Mouse (Mus musculus): ENCODE measurements around the gene Zfp958. TPM values are rescaled to one million over a fixed set of nuclear protein-coding genes. Genes with fewer than 3 reads are reported as not detected.
"Not testable (repeated sequence)": the region's sequence is repeated elsewhere in the genome, so short reads cannot be mapped to it uniquely, and the experiment has no call there.

Gene Zfp958
- 7.2 and 7.5 TPM in 2 replicates for polyA plus RNA-seq (2012; rRNA removed)

DNA sequence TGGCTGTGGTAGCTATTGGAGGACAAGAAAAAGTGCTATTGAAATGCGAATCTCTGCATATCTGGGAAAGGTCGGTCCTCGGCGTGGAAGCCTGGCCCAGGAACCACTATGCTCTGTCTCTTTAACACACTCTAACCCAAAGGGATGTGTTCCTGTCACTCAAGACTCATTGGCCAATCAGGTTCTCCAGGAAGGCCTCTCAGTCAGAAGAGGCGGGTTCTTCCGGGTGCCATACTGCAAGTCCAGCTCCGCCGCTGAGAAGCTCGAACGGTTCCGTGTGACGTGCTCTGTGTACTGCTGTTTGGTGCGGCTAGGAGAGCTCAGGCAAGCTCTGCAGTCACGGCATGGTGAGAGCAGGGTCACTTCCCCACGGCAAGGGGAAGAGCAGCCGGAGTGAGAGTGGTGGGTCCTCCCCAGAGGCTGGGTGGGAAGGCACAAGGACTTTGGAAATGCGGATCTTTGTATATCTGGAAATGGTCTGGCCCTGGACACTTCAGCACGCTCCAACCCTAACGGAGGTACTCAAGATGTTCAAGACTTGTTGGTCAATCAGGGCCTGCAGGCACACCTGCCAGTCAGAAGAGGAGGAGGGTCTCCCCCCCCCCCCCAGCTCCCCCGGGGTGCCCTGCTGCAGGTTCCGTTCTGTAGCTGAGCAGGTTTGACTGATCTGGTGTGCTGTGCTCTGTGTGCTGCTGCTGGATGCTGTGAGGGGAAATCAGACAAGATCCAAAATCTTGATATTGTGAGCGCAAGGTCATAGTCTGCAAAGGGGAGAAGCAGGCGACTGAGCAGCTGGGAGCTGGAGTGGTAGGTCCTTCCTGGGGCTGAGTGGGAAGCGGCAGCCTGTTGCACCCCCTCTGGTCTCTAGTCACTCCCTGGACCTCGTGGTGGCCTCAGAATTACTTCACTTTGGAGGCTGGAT is at the start of gene Zfp958:
Gene Zfp958, plus strand, starts transcription at position 236 of the 922 bp plus-strand sequence.
- WGBS = under 1% methylated on average over 25 of the region's 25 CpGs
- Histone ChIP-seq H3K27me3 (ENCODE audit: control insufficient read depth, insufficient read depth, low read length) (no peaks in the 10 kb centered on the region), H3K4me3 (replicated peaks; ENCODE audit: insufficient read depth, low read depth, low read length) (peak within 1 kb of the TSS; percentile 97), H3K4me1 (ENCODE audit: control insufficient read depth, insufficient read depth, low read length) (peaks cover 5% of the 10 kb centered on the region; the same call in 1 of the 2 replicates), H3K27ac (ENCODE audit: insufficient read depth, low read length) (peak within 1 kb of the TSS; percentile 45)
- DNase-seq = peak; percentile 93 to 97
- peak; percentile 88 for TF ChIP-seq POLR2A (IDR thresholded peaks at IDR 0.05; ENCODE audit: borderline replicate concordance, insufficient read depth, low read length)
- TF ChIP-seq CTCF (IDR thresholded peaks at IDR 0.05; ENCODE audit: borderline replicate concordance, insufficient read depth, low read depth, low read length) = no peak

DNA sequence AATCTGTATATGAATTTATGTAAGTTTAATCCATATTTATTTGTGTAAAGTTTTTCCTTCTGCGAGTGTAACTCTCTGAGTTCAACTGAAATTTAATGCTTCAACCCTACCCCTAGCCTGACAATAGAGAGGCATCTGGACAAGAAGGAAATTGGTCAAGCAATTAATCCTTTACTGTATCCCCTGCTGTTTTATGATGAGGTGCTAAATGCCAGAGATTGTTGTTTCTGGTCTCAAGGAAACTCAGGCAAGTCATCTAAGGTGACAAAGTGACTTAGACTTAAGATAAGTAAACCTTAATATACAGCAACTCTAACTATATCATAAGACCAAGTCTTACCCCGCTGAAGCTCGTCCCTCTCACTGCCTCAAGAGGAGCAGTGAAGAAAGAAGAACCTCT is 31.0 kb upstream of the Zfp958 start:
- TF ChIP-seq CTCF (IDR thresholded peaks at IDR 0.05; ENCODE audit: borderline replicate concordance, insufficient read depth, low read depth, low read length) (no peak), POLR2A (IDR thresholded peaks at IDR 0.05; ENCODE audit: borderline replicate concordance, insufficient read depth, low read length) (no peak)
- Histone ChIP-seq H3K4me3 (replicated peaks; ENCODE audit: insufficient read depth, low read depth, low read length) (no peak overlapping the region), H3K27ac (ENCODE audit: insufficient read depth, low read length) (no peak overlapping the region), H3K4me1 (ENCODE audit: control insufficient read depth, insufficient read depth, low read length) (no peaks in the 10 kb centered on the region), H3K27me3 (ENCODE audit: control insufficient read depth, insufficient read depth, low read length) (no peaks in the 10 kb centered on the region)
- 73% methylated on average over 3 of the region's 3 CpGs for WGBS
- no peak for DNase-seq

DNA sequence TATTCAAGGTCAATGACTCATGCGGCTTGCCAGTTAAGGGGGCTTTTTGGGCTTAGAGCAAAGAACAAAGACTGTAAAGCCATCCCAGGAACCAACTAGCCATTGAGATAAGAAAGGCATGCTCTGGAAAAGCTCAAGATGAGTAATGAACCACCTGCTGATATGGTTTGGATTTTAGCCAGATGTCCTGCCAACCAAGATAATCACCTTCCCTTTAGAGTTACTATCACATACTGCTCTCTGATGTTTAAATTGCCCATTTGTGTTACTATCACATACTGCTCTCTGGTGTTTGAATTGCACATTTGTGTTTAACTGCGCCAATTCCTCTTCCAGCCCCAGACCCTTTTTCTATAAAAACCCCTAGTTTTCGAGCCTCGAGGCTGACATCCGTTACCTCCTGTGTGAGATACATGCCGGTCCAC is 30.2 kb upstream of the Zfp958 start:
- WGBS = 77% methylated on average over 6 of the region's 6 CpGs
- Histone ChIP-seq H3K4me1 (ENCODE audit: control insufficient read depth, insufficient read depth, low read length) (no peaks in the 10 kb centered on the region), H3K27me3 (ENCODE audit: control insufficient read depth, insufficient read depth, low read length) (no peaks in the 10 kb centered on the region), H3K4me3 (replicated peaks; ENCODE audit: insufficient read depth, low read depth, low read length) (no peak overlapping the region), H3K27ac (ENCODE audit: insufficient read depth, low read length) (no peak overlapping the region)
- DNase-seq = no peak
- TF ChIP-seq POLR2A (IDR thresholded peaks at IDR 0.05; ENCODE audit: borderline replicate concordance, insufficient read depth, low read length) (no peak), CTCF (IDR thresholded peaks at IDR 0.05; ENCODE audit: borderline replicate concordance, insufficient read depth, low read depth, low read length) (no peak)

DNA sequence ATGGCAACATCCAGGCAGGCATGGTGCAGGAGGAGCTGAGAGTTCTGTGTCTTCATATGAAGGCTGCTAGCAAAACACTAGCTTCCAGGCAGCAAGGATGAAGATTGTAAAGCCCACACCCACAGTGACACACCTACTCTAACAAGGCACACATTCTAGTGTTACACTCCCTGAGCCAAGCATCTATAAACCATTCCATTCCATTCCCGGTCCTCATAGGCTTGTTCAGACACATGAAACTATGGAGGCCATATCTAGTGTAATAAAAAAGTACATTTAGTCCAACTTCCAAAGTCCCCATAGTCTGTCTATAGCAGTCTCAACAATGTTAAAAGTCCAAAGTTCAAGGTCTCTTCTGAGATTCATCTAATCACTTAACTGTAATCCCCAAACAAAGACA is 28.3 kb upstream of the Zfp958 start:
- Histone ChIP-seq H3K4me1 (ENCODE audit: control insufficient read depth, insufficient read depth, low read length) (no peaks in the 10 kb centered on the region), H3K27ac (ENCODE audit: insufficient read depth, low read length) (no peak overlapping the region), H3K4me3 (replicated peaks; ENCODE audit: insufficient read depth, low read depth, low read length) (no peak overlapping the region), H3K27me3 (ENCODE audit: control insufficient read depth, insufficient read depth, low read length) (no peaks in the 10 kb centered on the region)
- 81% methylated on average over 1 of the region's 1 CpGs for WGBS
- TF ChIP-seq POLR2A (IDR thresholded peaks at IDR 0.05; ENCODE audit: borderline replicate concordance, insufficient read depth, low read length) (no peak), CTCF (IDR thresholded peaks at IDR 0.05; ENCODE audit: borderline replicate concordance, insufficient read depth, low read depth, low read length) (no peak)
- DNase-seq = no peak

DNA sequence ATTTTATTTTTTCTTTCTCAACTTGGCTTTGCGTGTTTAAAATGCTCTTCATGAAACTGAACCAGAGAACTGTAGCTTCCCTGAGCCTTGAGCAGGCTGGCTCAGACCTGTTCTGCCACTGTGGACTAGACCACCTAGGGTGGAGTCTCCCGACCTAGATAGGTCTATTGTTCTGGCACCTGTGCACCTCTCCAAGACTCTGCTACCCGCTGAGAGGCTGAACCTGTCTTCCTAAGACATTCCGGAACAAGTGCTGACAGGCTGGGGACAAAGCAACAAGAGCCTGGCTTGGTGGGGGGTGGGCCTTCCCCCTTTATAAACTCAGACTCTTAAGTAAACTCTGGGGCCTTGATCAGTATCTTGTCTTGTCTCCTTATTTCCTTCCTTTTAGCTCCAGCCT is 26.6 kb upstream of the Zfp958 start:
- 22% methylated on average over 4 of the region's 4 CpGs for WGBS
- no peaks in the 10 kb centered on the region for H3K4me1 ChIP-seq (ENCODE audit: control insufficient read depth, insufficient read depth, low read length)
- no peak for DNase-seq
- no peaks in the 10 kb centered on the region for H3K27me3 ChIP-seq (ENCODE audit: control insufficient read depth, insufficient read depth, low read length)
- H3K4me3 ChIP-seq (replicated peaks; ENCODE audit: insufficient read depth, low read depth, low read length) = no peak overlapping the region
- no peak for TF ChIP-seq POLR2A (IDR thresholded peaks at IDR 0.05; ENCODE audit: borderline replicate concordance, insufficient read depth, low read length)
- no peak overlapping the region for H3K27ac ChIP-seq (ENCODE audit: insufficient read depth, low read length)

DNA sequence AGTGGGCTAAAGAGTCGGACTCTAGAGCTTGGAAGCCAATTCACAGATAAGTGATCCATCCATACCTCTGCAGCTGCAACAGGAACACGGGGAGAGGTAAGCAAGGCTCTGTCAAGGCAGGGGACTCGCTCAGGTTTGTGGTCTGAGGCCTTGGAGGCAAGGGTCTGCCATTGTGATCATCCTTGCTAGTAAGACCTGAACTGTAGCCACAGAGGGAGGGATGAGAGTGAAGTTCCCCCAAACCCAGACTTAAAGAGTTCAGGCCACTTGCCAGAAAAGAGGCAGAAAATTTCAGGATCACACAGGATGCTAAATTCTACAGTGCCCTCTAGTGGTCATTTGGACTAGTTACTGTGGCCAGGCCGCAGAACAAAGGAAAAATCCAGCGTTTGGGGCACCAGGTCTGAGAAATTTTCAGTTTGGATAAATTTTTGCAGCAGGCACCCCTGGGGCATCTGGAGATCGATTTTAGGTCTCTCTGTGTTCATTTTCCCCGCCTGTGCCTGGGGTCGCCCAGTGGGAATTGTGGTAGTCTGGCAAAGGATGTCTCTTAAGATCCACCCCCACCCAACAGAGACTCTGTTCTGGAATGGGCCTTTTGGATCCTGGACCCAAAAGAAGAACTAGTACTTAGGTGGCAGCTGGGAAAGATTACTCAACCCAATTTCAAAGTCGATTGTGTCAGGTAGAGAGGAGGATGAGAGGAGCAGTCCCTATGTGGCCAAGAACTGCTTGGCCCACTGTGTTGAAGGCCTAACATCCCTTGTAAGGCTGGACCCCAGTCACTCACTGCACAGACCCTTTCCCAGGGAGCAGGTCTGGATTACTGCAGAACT is 24.6 kb upstream of the Zfp958 start:
- 41% methylated on average over 9 of the region's 9 CpGs for WGBS
- Histone ChIP-seq H3K4me1 (ENCODE audit: control insufficient read depth, insufficient read depth, low read length) (no peaks in the 10 kb centered on the region), H3K27ac (ENCODE audit: insufficient read depth, low read length) (no peak overlapping the region), H3K27me3 (ENCODE audit: control insufficient read depth, insufficient read depth, low read length) (no peaks in the 10 kb centered on the region), H3K4me3 (replicated peaks; ENCODE audit: insufficient read depth, low read depth, low read length) (no peak overlapping the region)
- TF ChIP-seq CTCF (IDR thresholded peaks at IDR 0.05; ENCODE audit: borderline replicate concordance, insufficient read depth, low read depth, low read length) = peak; percentile 47; the same call in 1 of the 2 replicates
- TF ChIP-seq POLR2A (IDR thresholded peaks at IDR 0.05; ENCODE audit: borderline replicate concordance, insufficient read depth, low read length) = no peak
- peak; percentile 28 to 37 for DNase-seq

DNA sequence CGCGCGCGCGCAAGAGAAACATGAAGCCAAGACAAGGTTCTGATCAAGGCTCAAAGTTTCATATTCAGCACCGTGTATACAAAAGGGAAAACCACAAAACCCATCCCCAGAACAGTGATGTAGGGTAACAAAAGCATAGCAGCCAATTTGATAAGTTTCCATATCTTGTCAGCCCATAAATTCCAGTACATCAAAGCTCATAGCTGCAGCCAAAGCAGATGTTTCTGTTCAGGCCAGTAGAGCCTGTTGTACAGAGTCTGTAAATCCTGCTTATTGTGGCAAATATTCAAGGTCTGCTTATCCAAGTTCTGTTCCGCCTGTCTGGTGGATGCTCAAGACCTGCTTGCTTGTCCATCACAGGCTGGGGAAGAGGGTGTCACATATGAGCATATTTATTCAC is 4.1 kb upstream of the Zfp958 start:
- Histone ChIP-seq H3K27ac (ENCODE audit: insufficient read depth, low read length) (no peak overlapping the region), H3K4me3 (replicated peaks; ENCODE audit: insufficient read depth, low read depth, low read length) (no peak overlapping the region), H3K4me1 (ENCODE audit: control insufficient read depth, insufficient read depth, low read length) (no peaks in the 10 kb centered on the region), H3K27me3 (ENCODE audit: control insufficient read depth, insufficient read depth, low read length) (no peaks in the 10 kb centered on the region)
- TF ChIP-seq CTCF (IDR thresholded peaks at IDR 0.05; ENCODE audit: borderline replicate concordance, insufficient read depth, low read depth, low read length) (no peak), POLR2A (IDR thresholded peaks at IDR 0.05; ENCODE audit: borderline replicate concordance, insufficient read depth, low read length) (no peak)
- WGBS = 90% methylated on average over 7 of the region's 7 CpGs
- DNase-seq = no peak

DNA sequence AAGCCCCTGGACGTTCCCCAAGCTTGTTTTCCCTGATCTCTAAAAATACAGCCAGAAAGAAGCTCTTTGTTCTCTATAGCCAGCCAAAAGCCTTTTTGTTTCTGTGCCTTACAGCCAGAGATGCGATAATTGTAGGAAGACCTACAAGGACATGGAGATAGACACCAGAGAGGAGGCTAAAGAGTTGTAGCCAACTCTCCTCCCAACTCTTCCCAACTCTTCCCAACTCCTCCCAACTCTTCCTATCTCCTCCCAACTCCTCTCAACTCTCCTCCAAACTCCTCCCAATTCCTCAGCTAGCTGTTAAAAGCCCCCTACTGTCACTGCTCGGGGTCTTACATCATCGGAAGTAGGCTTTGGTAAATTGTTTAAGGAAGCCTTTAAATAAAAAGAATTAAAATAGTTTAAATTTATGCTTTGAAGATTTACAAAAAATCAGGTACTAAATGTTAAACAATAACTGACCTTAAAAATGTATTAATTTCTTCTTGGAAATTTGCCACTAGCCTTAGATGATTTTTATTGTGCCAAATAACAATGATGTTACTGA is 1.3 kb upstream of the Zfp958 start:
- not testable (repeated sequence) for H3K27ac ChIP-seq (ENCODE audit: insufficient read depth, low read length); H3K4me3 ChIP-seq (replicated peaks; ENCODE audit: insufficient read depth, low read depth, low read length); DNase-seq; H3K27me3 ChIP-seq (ENCODE audit: control insufficient read depth, insufficient read depth, low read length); H3K4me1 ChIP-seq (ENCODE audit: control insufficient read depth, insufficient read depth, low read length)
- 59% methylated on average over 4 of the region's 4 CpGs for whole genome bisulfite sequencing
